Mouse (Mus musculus): ENCODE measurements around the gene Wdr20. TPM values are rescaled to one million over a fixed set of nuclear protein-coding genes. Genes with fewer than 3 reads are reported as not detected.

Wdr20 gene
- polyA plus RNA-seq, 1 experiment: 19.4 TPM

DNA sequence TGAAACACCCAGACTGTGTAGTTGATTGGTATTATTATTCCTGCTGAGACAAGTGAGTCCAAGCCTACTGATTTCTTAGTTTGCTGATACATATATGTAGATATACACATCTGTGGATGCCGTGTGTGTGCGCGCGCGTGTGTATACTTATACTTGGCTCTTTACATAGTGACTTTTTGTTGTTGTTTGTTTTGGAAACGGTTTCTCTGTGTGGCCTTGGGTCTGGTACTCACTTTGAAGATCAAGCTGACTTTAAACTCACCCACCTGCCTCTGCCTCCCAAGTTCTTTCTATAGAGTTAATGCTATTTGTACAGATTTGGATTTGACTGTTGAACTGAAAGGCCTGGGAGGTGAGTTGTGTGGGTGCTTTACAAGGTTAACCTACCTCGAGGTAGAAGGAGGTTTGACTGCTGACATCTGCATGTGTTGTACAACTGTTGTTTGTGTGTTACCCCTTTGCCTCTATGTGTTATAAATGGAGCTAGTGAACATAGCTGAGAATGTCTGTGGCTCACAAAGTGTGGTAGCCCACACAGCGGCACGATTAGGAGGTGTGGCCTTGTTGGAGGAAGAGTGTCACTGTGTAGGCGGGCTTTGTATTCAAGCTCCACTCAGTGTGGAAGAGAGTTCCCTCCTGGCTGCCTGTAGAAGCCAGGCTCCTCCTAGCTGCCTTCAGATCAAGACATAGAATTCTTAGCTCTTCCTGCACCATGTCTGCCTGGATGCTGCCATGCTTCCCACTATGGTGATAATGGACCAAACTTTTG, 32.9 kb downstream of the Wdr20 start:
- WGBS: 69% methylated on average over 10 of the region's 10 CpGs
- DNase-seq (ENCODE audit: low read depth, low spot score): no peak

DNA sequence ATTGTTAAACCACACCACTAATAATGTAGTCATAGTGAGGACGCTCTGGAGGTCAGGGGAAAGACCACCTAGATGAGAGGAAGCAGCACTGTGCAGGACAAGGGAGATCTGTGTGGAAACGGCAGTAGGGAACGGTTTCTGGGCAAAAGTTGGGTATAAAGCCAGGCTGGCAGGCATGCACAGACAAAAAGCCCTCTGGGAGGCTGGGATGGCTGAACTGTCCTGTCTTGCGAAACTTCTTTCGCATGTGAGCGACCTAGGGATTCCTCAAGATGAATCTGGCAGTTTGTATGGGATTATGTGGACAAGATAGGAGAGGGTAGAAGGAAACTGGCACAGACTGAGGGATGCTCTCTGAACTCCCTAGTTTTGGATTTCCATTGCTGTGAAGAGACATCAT, 34.2 kb downstream of the Wdr20 start:
- DNase-seq (ENCODE audit: low read depth, low spot score): no peak

DNA sequence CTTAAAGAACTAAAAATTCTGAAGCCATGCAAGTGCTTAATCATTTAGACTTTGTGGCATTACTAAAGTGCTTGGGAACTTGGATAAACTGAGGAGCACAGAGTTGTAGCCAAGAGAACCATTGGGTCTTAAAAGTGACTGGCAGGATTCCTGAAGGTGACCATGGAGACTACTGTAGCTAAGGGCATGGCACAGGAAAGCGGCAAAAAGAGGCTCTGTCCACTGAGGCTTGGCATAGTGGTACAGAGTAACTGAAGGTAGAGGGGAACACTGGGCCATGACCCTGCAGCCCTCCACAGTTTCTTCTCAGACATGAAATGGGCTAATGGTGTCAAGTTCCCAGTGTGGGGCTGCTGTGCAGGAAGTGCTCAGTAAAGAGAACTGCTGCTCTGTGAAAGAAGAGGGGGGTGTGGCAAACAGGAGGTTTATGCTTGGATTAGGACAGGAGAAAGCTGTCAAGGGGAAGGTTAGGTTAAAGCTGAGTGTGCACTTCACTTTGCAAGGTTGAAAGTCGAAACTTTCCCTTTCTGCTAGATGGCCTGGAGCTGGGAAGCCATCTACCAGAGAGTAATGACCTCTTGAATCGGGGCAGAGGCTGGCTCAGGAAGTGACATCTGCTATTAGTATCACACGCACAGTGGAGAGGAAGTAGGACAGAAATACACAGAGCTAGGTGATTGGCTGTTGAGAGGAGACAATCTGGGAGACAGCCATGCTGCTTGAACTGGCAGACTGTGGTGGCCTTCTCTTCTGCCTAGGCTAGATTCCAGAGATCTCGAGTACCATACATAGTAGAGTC, 38.1 kb downstream of the Wdr20 start:
- DNase-seq (ENCODE audit: low read depth, low spot score): no peak
- 61% methylated on average over 5 of the region's 5 CpGs for WGBS

More for the DNA sequence above, 34.2 kb downstream of the Wdr20 start:
- 93% methylated on average over 6 of the region's 6 CpGs for WGBS

- no peak for DNase-seq (ENCODE audit: low read depth, low spot score)
- 84% methylated on average over 5 of the region's 5 CpGs for WGBS
Measured at GRCm38 (mm10) chr12:110777853-110778252, 40.1 kb downstream of the Wdr20 start.

DNA sequence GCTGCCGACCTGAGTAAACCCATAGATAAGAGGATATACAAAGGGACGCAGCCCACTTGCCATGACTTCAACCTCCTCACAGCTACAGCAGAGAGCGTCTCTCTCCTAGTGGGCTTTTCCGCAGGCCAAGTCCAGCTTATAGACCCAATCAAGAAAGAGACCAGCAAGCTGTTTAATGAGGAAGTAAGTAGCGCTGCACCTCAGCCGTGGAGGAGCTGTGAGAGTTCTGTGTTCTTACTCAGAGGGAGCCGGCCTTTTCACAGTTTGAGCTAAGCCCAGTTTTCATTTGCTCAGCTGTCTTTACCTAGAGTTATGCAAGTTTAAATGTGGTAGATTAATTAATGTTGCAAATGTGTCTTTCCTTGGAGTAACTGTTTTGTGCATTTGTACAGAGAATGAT, 41.6 kb downstream of the Wdr20 start:
- 68% methylated on average over 7 of the region's 7 CpGs for WGBS
- no peak for DNase-seq (ENCODE audit: low read depth, low spot score)

DNA sequence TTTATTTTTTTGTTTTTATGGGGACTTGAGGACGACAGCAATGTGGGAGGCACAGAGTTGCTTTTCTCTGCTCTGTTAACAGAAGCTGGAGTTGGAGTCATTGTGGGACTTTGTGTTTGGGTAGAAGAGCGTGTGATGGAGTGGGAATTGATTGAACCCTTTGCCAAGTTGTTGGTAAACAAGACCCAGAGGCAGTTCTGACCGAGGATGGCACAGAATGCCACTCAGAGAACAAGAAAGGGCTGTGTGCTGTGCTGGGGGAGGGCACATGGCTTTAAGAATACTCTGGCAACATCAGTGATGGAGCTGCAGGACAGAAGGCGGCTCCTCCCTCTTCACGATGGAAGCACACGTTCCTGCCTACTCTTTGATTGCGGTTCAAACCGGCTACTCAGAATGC, 43.4 kb downstream of the Wdr20 start:
- WGBS: 74% methylated on average over 8 of the region's 8 CpGs
- DNase-seq (ENCODE audit: low read depth, low spot score): no peak

- WGBS: 98% methylated on average over 1 of the region's 1 CpGs
- DNase-seq (ENCODE audit: low read depth, low spot score): no peak
Measured at GRCm38 (mm10) chr12:110782278-110782677, 44.5 kb downstream of the Wdr20 start.

DNA sequence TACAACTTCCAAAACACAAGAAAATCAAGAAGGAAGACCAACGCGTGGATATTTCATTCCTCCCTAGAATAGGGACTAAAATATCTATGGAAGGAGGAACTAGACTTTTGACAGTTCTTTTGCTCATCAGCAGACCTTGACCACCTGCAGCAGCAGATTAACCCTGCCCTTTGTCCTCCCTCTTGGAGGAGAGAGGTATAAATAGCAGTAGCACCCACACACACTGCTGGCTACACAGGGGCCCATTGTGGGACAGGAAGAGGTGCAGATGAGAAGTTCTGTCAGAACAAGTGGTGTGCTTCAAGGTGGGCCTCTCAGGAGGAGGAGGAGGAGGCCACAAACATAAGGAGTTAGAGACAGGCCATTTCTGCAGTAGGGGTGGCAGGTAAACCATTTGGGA, 46.5 kb downstream of the Wdr20 start:
- no peak for DNase-seq (ENCODE audit: low read depth, low spot score)
- WGBS: 93% methylated on average over 2 of the region's 2 CpGs

DNA sequence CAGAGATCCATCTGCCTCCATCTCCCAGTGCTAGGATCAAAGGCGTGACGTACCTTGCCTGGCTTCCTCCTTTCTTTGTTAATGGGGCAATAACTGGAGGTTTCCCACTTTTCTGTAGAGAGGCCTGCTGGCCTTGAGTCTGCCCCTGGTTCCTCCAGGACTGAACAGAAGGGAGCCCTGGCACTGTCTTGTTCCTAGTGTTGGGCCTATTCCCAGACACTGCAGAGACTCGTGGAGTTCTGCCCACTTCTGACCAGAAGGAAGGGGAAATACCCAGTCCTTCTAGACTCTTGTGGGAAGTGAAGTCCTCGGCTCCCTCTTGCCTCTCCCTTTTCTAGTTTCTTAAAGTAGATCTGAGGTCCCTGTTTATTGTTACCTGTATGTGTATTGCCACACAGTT, 48.5 kb downstream of the Wdr20 start:
- WGBS: 62% methylated on average over 4 of the region's 4 CpGs
- no peak for DNase-seq (ENCODE audit: low read depth, low spot score)

- DNase-seq (ENCODE audit: low read depth, low spot score): no peak
- WGBS: 84% methylated on average over 4 of the region's 4 CpGs
Measured at GRCm38 (mm10) chr12:110790580-110790979, 52.8 kb downstream of the Wdr20 start.

DNA sequence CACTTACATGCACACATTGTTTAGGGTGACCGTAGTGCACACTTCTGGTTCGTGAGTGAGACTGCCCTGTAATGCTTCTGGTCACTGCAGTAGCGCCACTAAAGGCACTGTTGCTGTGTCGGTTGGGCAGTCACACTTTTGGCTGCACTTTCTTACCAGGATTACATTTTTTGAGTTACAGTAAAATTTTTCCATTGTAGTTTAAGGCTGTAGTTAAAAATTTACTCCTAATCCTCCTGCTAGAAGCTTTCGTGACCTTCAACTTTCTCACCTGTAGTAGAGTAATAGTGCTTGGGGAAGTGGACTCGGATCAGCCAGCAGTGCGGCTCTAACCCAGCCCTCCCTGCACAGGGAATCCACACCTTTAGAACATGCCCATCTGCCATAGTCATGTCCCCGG, 53.3 kb downstream of the Wdr20 start:
- 73% methylated on average over 8 of the region's 8 CpGs for WGBS
- no peak for DNase-seq (ENCODE audit: low read depth, low spot score)

DNA sequence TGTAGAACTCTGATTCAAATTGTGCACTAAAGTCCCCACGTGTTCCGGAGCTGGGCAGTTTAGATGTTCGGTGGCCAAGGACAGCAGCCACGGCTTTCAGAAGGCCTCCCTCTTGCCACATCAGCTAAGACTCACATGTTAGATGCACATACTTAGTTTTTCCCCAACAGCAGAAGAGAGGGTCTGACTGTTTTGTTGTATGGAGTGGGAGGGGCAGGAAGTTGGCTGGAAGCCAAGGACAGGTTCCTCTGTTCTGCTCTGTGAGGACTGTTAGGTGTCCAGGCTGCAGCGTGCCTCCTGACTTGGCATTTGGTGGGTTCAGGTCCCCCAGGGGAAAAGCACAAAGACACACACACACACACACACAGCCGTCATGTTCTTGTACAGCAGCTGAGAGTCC, 57.3 kb downstream of the Wdr20 start:
- no peak for DNase-seq (ENCODE audit: low read depth, low spot score)
- 78% methylated on average over 6 of the region's 6 CpGs for WGBS

- DNase-seq (ENCODE audit: low read depth, low spot score): no peak
- 46% methylated on average over 6 of the region's 6 CpGs for WGBS
Measured at GRCm38 (mm10) chr12:110796748-110797147, 59.0 kb downstream of the Wdr20 start.

GRCm38 (mm10) chr12:110797202-110797601, 59.5 kb downstream of the Wdr20 start:
- no peak for DNase-seq (ENCODE audit: low read depth, low spot score)
- 78% methylated on average over 6 of the region's 6 CpGs for WGBS

DNA sequence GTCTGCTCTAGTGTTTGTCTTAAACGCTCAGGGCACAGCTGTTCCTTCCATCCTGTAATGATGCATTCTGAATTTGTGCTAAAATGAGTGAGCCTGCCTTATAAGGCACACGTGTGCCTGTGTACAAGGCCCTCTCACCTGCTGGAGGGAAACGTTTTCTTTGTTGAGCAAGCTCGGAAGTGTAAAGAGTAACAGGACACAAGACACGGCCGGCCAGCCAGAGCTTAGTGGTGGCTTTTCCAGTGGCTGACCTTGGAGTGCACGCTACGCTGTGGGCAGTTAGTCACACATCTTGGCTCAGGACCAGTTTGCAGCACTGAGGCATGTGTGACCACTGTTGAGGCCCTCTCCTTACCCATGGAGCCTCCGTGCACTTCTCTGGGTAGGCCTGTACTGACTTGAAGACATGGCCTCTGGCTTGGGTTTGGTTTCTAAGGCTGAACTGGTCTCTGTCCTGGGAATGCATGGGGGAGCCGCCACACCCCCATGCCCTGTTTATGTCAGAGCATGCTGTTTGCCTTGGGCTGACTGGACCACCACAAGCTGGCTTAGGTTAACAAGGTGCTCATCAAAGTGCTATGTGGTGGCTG, 60.2 kb downstream of the Wdr20 start:
- DNase-seq (ENCODE audit: low read depth, low spot score): no peak
- WGBS: 80% methylated on average over 10 of the region's 10 CpGs

GRCm38 (mm10) chr12:110799226-110799625, 61.5 kb downstream of the Wdr20 start:
- 92% methylated on average over 4 of the region's 4 CpGs for WGBS
- no peak for DNase-seq (ENCODE audit: low read depth, low spot score)

DNA sequence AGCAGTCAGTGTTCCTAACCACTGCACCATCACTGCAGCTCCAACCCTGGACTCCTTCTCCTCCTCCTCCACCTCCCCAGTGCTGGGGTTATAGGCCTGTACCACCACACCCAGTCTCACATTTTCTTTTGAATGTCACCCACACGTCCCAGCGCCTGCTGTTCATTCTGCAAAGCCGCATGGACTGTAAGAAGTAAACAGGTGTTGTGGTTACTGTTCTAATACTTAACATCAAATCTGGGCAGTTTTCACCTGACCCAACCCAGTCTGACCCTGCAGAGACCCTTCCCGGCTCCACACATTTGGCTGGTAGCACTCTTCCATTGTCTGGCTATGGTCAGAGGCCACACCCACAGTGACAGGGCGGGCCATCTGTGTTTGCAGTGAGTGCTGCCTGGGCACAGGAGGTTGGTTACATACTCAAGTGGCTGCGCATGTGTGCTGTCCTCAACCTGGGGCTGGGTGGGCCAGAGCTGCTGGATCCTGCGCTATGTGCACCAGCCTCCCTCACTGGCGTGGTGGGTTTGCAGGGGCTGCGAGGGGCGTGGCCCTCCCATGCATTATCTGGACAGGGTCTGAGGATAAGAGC, 64.2 kb downstream of the Wdr20 start:
- DNase-seq (ENCODE audit: low read depth, low spot score): no peak
- 80% methylated on average over 10 of the region's 10 CpGs for WGBS

DNA sequence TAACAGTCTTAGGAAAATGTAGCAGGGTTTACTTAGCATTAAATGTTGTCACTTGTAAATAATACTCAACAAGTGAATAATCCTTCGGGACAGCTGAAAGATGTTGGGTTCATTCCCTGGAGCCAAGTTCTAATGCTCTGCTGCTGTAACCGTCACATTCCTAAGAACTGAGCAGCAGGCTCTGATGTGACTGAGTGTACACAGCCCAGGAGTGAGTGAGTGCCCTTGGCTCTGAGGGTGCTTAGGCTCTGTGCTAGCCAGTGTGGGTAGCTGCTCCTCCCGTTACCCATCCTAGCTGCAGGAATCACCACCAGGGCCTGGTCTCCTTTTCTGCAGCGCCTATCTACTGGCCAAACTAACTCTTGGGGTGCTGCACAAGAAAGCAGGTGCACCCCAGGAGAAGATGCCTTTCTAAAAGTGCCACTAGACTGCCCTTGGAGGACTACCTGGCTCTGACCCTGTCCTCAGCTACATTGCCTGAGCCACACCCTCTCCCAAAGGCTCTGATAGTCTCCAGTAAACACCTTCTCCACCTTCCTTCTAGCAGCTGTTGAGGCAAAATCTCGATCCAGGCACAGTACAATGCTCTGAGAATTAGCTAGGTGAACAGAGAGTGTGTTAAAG, 65.0 kb downstream of the Wdr20 start:
- 72% methylated on average over 5 of the region's 5 CpGs for WGBS
- DNase-seq (ENCODE audit: low read depth, low spot score): no peak

- 79% methylated on average over 10 of the region's 10 CpGs for WGBS
- no peak for DNase-seq (ENCODE audit: low read depth, low spot score)
Measured at GRCm38 (mm10) chr12:110804261-110804660, 66.5 kb downstream of the Wdr20 start.

Measured in large intestine, adult 2 months (tissue).